Mouse (Mus musculus): Measurements from ENCODE around the gene Efcab12. TPM values are rescaled to one million over a fixed set of nuclear protein-coding genes. Genes with fewer than 3 reads are reported as not detected.

The Efcab12 gene
- total and polyA plus RNA-seq, 3 experiments = 0.11 TPM; not detected in 2

- H3K36me3 ChIP-seq (ENCODE audit: control insufficient read depth in 1 of 2, insufficient read depth in 2 of 2, low read length in 2 of 2) = no peaks in the 10 kb centered on the region
- TF ChIP-seq ETS1 (IDR thresholded peaks at IDR 0.05; ENCODE audit: low read depth, low read length) (no peak), SIN3A (IDR thresholded peaks at IDR 0.05; ENCODE audit: low read length) (no peak), POLR2A (IDR thresholded peaks at IDR 0.05; ENCODE audit: control insufficient read depth in 1 of 2, insufficient read depth in 1 of 2, low read depth in 1 of 2, low read length in 2 of 2, poor library complexity in 1 of 2) (no peak), USF1 (IDR thresholded peaks at IDR 0.05; ENCODE audit: low read depth, low read length) (no peak), POLR2AphosphoS5 (IDR thresholded peaks at IDR 0.05; ENCODE audit: borderline replicate concordance, low read depth, low read length) (no peak), MAFK (IDR thresholded peaks at IDR 0.05; ENCODE audit: borderline replicate concordance, low read depth, low read length) (no peak), CTCF (IDR thresholded peaks at IDR 0.05 in 2 of 3, conservative IDR thresholded peaks at IDR 0.05 in 1 of 3; ENCODE audit: control insufficient read depth in 1 of 3, insufficient read depth in 1 of 3, low read depth in 2 of 3, low read length in 3 of 3, poor library complexity in 1 of 3, severe bottlenecking in 1 of 3) (no peak), GABPA (IDR thresholded peaks at IDR 0.05; ENCODE audit: low read depth, low read length) (no peak), EP300 (IDR thresholded peaks at IDR 0.05; ENCODE audit: low read depth in 1 of 2, low read length in 2 of 2) (no peak), TBP (IDR thresholded peaks at IDR 0.05; ENCODE audit: low read depth, low read length) (no peak), POLR2AphosphoS2 (IDR thresholded peaks at IDR 0.05; ENCODE audit: low read length) (no peak), CHD2 (IDR thresholded peaks at IDR 0.05; ENCODE audit: low read length) (no peak), RAD21 (IDR thresholded peaks at IDR 0.05; ENCODE audit: low read depth, low read length) (no peak)
- H3K79me2 ChIP-seq (ENCODE audit: control insufficient read depth, insufficient read depth, low read length, poor library complexity) = no peaks in the 10 kb centered on the region
- no peaks in the 10 kb centered on the region for H3K4me1 ChIP-seq (ENCODE audit: control insufficient read depth in 1 of 2, insufficient read depth in 2 of 2, low read length in 2 of 2)
- DNase-seq (ENCODE audit: low read depth, low spot score) = no peak
- no peaks in the 10 kb centered on the region for H3K9me3 ChIP-seq (replicated peaks; ENCODE audit: insufficient read depth, low read length)
- no peak overlapping the region for H3K4me3 ChIP-seq (ENCODE audit: control insufficient read depth in 1 of 2, insufficient read depth in 1 of 2, low read depth in 2 of 2, low read length in 2 of 2)
- no peaks in the 10 kb centered on the region for H3K27me3 ChIP-seq (ENCODE audit: control insufficient read depth in 1 of 2, insufficient read depth in 2 of 2, low read length in 2 of 2)
- no peak overlapping the region for H3K27ac ChIP-seq (ENCODE audit: control insufficient read depth, low read depth, low read length)
- H3K9ac ChIP-seq (ENCODE audit: control insufficient read depth, low read depth, low read length, poor library complexity, severe bottlenecking) = no peak overlapping the region
Measured at GRCm38 (mm10) chr6:115863340-115863841, 25.2 kb upstream of the Efcab12 start.

GRCm38 (mm10) chr6:115860027-115860556 is 21.9 kb upstream of the Efcab12 start:
- no peak for DNase-seq (ENCODE audit: low read depth, low spot score)
- no peaks in the 10 kb centered on the region for H3K4me1 ChIP-seq (ENCODE audit: control insufficient read depth in 1 of 2, insufficient read depth in 2 of 2, low read length in 2 of 2)
- no peaks in the 10 kb centered on the region for H3K27me3 ChIP-seq (ENCODE audit: control insufficient read depth in 1 of 2, insufficient read depth in 2 of 2, low read length in 2 of 2)

More at GRCm38 (mm10) chr6:115860027-115860556, 21.9 kb upstream of the Efcab12 start:
- H3K36me3 ChIP-seq (ENCODE audit: control insufficient read depth in 1 of 2, insufficient read depth in 2 of 2, low read length in 2 of 2) = no peaks in the 10 kb centered on the region
- no peak for TF ChIP-seq TAL1 (IDR thresholded peaks at IDR 0.05; ENCODE audit: low read length)
- TF ChIP-seq NELFE (IDR thresholded peaks at IDR 0.05; ENCODE audit: low read depth, low read length) = no peak
- TF ChIP-seq POLR2A (IDR thresholded peaks at IDR 0.05; ENCODE audit: control insufficient read depth in 1 of 2, insufficient read depth in 1 of 2, low read depth in 1 of 2, low read length in 2 of 2, poor library complexity in 1 of 2) = no peak
- no peak for TF ChIP-seq MEF2A (IDR thresholded peaks at IDR 0.05; ENCODE audit: extremely low read depth, insufficient replicate concordance, low read depth, low read length, poor library complexity, severe bottlenecking)
- no peak for TF ChIP-seq UBTF (IDR thresholded peaks at IDR 0.05; ENCODE audit: borderline replicate concordance, insufficient read depth, low read depth, low read length)
- TF ChIP-seq CHD1 (IDR thresholded peaks at IDR 0.05; ENCODE audit: low read depth, low read length) = no peak
- no peak for TF ChIP-seq ZMIZ1 (IDR thresholded peaks at IDR 0.05; ENCODE audit: low read depth, low read length)
- no peak for TF ChIP-seq ZC3H11A (IDR thresholded peaks at IDR 0.05; ENCODE audit: low read depth, low read length)
- H3K9me3 ChIP-seq (replicated peaks; ENCODE audit: insufficient read depth, low read length) = no peaks in the 10 kb centered on the region
- no peak overlapping the region for H3K27ac ChIP-seq (ENCODE audit: control insufficient read depth, low read depth, low read length)
- no peak overlapping the region for H3K9ac ChIP-seq (ENCODE audit: control insufficient read depth, low read depth, low read length, poor library complexity, severe bottlenecking)
- no peak overlapping the region for H3K4me3 ChIP-seq (ENCODE audit: control insufficient read depth in 1 of 2, insufficient read depth in 1 of 2, low read depth in 2 of 2, low read length in 2 of 2)
- no peaks in the 10 kb centered on the region for H3K79me2 ChIP-seq (ENCODE audit: control insufficient read depth, insufficient read depth, low read length, poor library complexity)

Data from MEL (cell line).